Mouse (Mus musculus) T-helper 17 cell (primary cell): ENCODE measurements at regions not wholly inside any gene's neighbourhood (a gene's known extent, or its start where the extent isn't known, plus 50 kb on each side); places are given as distances from the start of the nearest gene placed in this dataset.

Experiments
- in situ Hi-C, 2 experiments: fragments of 300-600 bp; cut with MboI, MseI; formaldehyde crosslinking; loops; 1 replicate in 1 of 2; 2 replicates in 1 of 2; pipeline ENCODE4 v1.15.1; 2025; ENCODE audit warnings: high pct_unique_total_duplicates in 2 of 2

- in situ Hi-C loops = no loop called here
Observed at GRCm38 (mm10) chr11:89247991-89248390, 54.1 kb downstream of the Nog start.

GRCm38 (mm10) chr11:89243370-89243769, 58.8 kb downstream of the Nog start:
- in situ Hi-C loops = no loop called here

- in situ Hi-C loops = no loop called here
Observed at GRCm38 (mm10) chr11:89242130-89242529, 60.0 kb downstream of the Nog start.

GRCm38 (mm10) chr11:89239891-89240290, 62.2 kb downstream of the Nog start:
- in situ Hi-C loops = no loop called here

GRCm38 (mm10) chr11:89236904-89237303, 65.2 kb downstream of the Nog start:
- in situ Hi-C loops = no loop called here

- in situ Hi-C loops = no loop called here
Observed at GRCm38 (mm10) chr11:89232884-89233480, 69.2 kb downstream of the Nog start.

GRCm38 (mm10) chr11:89229726-89230125, 72.4 kb downstream of the Nog start:
- in situ Hi-C loops = loop anchor here in 1 of 2 experiments (5.0 kb wide), 1 partner anchor 62 kb away; no protein-coding TSS in a partner anchor

GRCm38 (mm10) chr11:89213204-89213603, 88.9 kb downstream of the Nog start:
- in situ Hi-C loops = no loop called here

- in situ Hi-C loops = no loop called here
Observed at GRCm38 (mm10) chr11:89209531-89209950, 92.6 kb downstream of the Nog start.

- in situ Hi-C loops = no loop called here
Observed at GRCm38 (mm10) chr11:89209072-89209471, 93.1 kb downstream of the Nog start.

GRCm38 (mm10) chr11:89206788-89207187, 95.3 kb downstream of the Nog start:
- in situ Hi-C loops = no loop called here

- in situ Hi-C loops = no loop called here
Observed at GRCm38 (mm10) chr11:89204948-89205545, 97.1 kb downstream of the Nog start.

GRCm38 (mm10) chr11:89200458-89200857, 101.7 kb downstream of the Nog start:
- in situ Hi-C loops = no loop called here

GRCm38 (mm10) chr11:89192815-89193214, 109.3 kb downstream of the Nog start:
- in situ Hi-C loops = no loop called here

GRCm38 (mm10) chr11:89186911-89187621, 113.4 kb downstream of the Gm525 start:
- in situ Hi-C loops = no loop called here

- in situ Hi-C loops = no loop called here
Observed at GRCm38 (mm10) chr11:89185862-89186261, 112.2 kb downstream of the Gm525 start.

GRCm38 (mm10) chr11:89181471-89181870, 107.8 kb downstream of the Gm525 start:
- in situ Hi-C loops = no loop called here

GRCm38 (mm10) chr11:89178436-89178835, 104.8 kb downstream of the Gm525 start:
- in situ Hi-C loops = no loop called here

- in situ Hi-C loops = no loop called here
Observed at GRCm38 (mm10) chr11:89175511-89175910, 101.9 kb downstream of the Gm525 start.

GRCm38 (mm10) chr11:89174967-89175366, 101.3 kb downstream of the Gm525 start:
- in situ Hi-C loops = loop anchor here in 1 of 2 experiments (25.0 kb wide), 1 partner anchor 537 kb away; no protein-coding TSS in a partner anchor

GRCm38 (mm10) chr11:89165278-89165677, 91.6 kb downstream of the Gm525 start:
- in situ Hi-C loops = loop anchor here (5.0 to 25.0 kb wide), 4 partner anchors 62 to 547 kb away; partner anchors contain the start of gene Nog (in 1 of the 2)
